Mouse (Mus musculus) splenic B cell, adult 2 months (primary cell): ENCODE measurements at regions not wholly inside any gene's neighbourhood (a gene's known extent, or its start where the extent isn't known, plus 50 kb on each side); places are given as distances from the start of the nearest gene placed in this dataset.

ENCODE experiments used
- DNase-seq: peaks from one replicate; pipeline ENCODE4 v3.0.0-alpha.2; 2011; ENCODE audit warnings: low read depth, low spot score
- H3K27me3 ChIP-seq: 2 replicates; pipeline ENCODE4 v1.6.1; 2012; ENCODE audit warnings: mild to moderate bottlenecking, low read length, moderate library complexity, mixed read lengths; ENCODE audit not compliant: control insufficient read depth, poor library complexity, insufficient read depth, severe bottlenecking
- H3K36me3 ChIP-seq: 2 replicates; pipeline ENCODE4 v1.6.1; 2012; ENCODE audit warnings: mild to moderate bottlenecking, low read length, moderate library complexity, mixed read lengths; ENCODE audit not compliant: control insufficient read depth, poor library complexity, insufficient read depth, severe bottlenecking

GRCm38 (mm10) chr14:25253016-25253850, 205.8 kb upstream of the Zmiz1 start:
- DNase-seq: no peak
- Histone ChIP-seq H3K27me3 (no peaks in the 10 kb centered on the region), H3K36me3 (no peaks in the 10 kb centered on the region)

DNA sequence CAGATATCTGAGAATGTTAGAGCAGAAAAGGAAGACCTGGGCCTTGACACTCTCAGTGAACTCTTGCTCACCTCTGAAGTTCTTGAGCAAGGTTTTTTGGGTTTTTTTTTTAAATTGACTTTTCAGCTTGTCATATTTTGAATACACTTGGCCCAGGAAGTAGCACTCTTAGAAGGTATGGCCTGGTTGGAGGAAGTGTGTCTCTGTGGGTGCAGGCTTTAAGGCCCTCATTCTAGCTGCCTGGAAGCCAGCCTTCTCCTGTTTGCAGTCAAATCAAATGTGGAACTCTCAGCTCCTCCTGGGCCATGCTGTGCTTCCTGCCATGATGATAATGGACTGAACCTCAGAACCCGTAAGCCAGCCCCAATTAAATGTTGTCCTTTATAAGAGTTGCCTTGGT, 195.9 kb upstream of the Zmiz1 start:
- no peak for DNase-seq

GRCm38 (mm10) chr14:25266846-25267245, 192.1 kb upstream of the Zmiz1 start:
- no peak for DNase-seq
- no peaks in the 10 kb centered on the region for H3K36me3 ChIP-seq
- H3K27me3 ChIP-seq: no peaks in the 10 kb centered on the region; the same call in 1 of the 2 replicates

More for the DNA sequence above, 195.9 kb upstream of the Zmiz1 start:
- H3K27me3 ChIP-seq: no peaks in the 10 kb centered on the region
- H3K36me3 ChIP-seq: no peaks in the 10 kb centered on the region

DNA sequence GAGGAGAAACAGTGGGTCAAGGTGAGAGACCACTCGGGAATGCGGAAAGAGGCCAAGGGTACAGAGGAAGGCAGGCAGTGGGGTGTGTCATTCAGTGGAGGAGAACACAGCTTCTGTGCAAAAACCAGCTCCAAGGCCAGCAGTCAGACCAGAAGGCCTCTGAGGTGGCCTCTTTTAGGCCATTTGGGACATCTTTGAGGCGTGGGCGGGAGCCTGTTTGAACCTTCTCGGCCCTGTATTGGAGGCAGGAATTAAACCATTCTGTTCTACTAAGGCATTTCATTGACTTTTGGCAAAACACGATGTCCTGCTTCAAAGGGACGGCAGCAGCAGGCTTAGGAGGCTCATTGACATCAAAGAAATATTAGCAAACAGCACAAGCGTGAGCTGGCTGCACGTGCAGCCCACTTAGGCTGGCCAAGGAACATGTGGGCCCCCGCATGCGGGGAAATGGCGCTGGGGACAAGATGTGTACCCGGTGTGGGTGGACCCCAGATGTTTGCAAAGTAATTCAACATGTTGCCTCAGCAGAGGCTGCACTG, 190.8 kb upstream of the Zmiz1 start:
- no peak for DNase-seq
- Histone ChIP-seq H3K36me3 (no peaks in the 10 kb centered on the region), H3K27me3 (no peaks in the 10 kb centered on the region; the same call in 1 of the 2 replicates)

DNA sequence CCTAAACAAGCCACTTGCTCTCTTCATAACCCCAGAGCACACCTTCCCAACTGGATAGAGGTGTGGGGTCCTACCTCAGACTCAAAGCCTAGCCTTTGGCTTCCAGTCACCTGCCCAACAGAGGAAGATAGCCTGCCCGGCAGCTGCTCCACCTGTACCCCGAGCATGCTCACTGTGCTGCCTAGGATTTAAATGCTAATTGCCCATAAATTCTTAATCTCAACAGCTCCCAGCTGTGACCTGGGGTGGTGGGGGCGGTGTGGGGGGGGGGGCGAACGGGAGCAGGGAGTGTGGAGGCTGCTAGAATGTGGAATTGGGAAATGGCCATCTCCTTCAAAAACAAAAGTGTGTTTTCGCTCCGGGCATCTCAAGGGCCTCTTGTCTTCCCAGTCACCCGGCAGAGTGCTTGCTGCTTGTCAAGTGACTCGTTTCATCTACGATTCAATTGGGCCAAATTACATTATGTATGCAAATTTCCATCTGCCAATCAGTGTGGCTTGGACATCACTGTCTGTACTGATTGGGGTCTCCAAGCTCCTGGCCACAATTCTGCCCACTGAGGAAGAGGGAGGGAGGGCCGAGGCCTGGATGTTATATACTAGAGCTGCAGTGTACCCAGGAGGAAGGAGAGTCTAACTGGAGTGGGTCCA, 188.6 kb upstream of the Zmiz1 start:
- Histone ChIP-seq H3K27me3 (no peaks in the 10 kb centered on the region; the same call in 1 of the 2 replicates), H3K36me3 (no peaks in the 10 kb centered on the region)
- DNase-seq: no peak

- Histone ChIP-seq H3K27me3 (no peaks in the 10 kb centered on the region; the same call in 1 of the 2 replicates), H3K36me3 (no peaks in the 10 kb centered on the region)
- DNase-seq: peak; percentile 16
Observed at GRCm38 (mm10) chr14:25272366-25273156, 186.4 kb upstream of the Zmiz1 start.

GRCm38 (mm10) chr14:25279751-25280150, 179.2 kb upstream of the Zmiz1 start:
- no peak for DNase-seq
- no peaks in the 10 kb centered on the region for H3K36me3 ChIP-seq
- H3K27me3 ChIP-seq: no peaks in the 10 kb centered on the region; the same call in 1 of the 2 replicates

GRCm38 (mm10) chr14:25292557-25292956, 166.4 kb upstream of the Zmiz1 start:
- H3K36me3 ChIP-seq: no peaks in the 10 kb centered on the region
- no peak for DNase-seq
- no peaks in the 10 kb centered on the region for H3K27me3 ChIP-seq

DNA sequence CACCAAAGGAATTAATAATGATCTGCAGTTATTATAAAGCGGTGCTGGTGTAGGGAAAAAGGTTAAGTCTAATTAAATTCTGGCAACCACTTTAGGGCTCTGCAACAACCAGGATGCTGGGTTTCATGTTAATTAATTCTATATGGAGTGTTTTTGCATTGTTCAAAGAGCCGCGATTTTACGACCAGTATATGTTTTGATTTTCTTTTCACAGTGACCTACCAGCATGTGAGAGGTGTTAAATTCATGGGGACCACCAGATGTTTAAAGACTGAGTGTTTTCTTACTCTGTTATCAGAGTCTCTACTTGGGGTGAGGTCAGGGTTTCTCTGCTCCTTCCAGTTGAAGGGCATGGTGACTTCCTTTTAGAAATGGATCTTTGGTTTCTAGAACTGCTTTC, 164.8 kb upstream of the Zmiz1 start:
- Histone ChIP-seq H3K27me3 (no peaks in the 10 kb centered on the region), H3K36me3 (no peaks in the 10 kb centered on the region)
- no peak for DNase-seq

DNA sequence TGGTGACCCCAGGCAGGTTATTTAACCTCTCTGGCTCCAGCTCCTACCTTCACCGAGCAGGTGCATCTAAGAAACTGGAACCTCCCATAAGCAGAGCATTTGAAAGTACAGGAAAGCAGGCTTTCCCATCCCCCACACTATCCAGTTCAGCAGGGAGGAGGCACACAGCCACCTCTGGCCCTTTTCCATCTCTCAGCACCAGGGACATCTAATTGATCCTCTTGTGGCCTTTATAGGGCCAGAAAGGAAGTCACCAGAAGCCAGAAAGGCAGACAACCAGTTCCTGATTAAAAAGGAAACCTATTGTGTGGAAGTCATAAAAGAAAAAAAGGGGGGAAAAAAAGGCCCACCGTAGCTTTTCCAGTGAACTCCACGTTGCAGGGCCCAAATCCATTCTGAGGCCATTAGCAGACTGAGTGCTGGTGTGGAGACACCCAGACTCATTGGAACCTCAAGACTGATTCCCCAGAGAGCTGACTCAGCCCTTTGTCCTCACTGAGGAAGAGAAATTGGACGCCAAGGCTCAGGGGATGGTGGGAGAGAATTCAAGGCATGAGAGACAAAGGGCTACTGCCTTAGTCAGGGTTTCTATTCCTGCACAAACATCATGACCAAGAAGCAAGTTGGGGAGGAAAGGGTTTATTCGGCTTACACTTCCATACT, 163.2 kb upstream of the Zmiz1 start:
- no peak for DNase-seq
- H3K27me3 ChIP-seq: no peaks in the 10 kb centered on the region
- no peaks in the 10 kb centered on the region for H3K36me3 ChIP-seq

DNA sequence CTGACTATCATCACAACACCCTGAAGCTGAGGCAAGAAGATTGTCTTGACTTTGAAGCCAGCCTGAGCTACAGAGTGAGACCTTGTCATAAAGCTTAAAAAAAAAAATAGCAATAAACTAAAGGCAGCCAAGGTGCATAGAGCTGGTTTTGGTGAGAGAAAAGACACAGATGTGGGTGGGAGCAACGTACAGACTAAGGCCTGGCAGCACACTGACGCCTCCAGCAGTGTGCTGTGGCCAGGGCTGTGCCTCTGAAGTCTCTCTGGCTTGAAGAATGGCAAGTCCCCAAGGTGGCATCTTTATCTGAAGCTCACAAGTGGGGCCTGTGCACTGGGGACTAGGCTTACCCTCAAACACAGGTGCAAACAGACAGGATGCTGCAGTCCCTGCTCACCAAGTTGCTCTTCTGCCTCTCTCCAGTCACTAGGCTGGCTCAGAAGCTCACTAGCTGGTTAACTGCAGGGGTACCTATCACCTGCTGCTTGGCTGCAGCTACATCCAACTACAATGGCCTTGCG, 159.3 kb upstream of the Zmiz1 start:
- Histone ChIP-seq H3K27me3 (no peaks in the 10 kb centered on the region), H3K36me3 (no peaks in the 10 kb centered on the region)
- no peak for DNase-seq

DNA sequence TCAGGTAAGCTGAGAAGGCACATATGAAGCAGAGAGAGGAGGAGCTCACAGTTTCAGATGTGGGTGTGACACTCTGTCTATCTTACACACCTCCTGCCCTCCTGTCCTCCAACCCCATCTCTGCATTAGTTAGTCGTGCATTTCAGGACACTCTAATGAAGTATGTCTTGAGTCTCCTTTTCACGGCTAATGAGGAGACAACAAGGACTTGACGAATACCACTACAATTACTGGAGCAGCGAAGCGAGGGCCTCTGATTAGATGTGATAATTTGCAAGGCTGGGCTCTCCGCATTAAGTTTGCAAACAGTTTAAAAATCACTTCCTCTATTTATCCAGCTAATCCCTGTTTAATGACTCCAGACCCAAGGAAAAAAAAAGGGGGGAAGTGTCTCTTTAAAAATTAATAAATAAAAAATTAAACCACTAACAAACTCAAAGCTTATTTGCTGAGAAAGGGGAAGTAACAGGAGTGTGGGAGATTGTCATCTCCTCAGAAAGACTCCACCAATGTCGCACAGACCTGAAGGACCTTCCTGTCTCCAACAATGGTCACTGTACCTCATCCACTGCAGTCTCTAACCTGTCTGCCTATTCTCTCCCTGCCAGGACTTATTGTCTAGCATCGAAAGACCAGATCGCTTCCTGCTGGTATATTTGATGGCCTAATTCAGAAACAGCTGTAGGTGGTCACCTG, 157.5 kb upstream of the Zmiz1 start:
- peak; percentile 32 for DNase-seq

GRCm38 (mm10) chr14:25304391-25304851, 154.6 kb upstream of the Zmiz1 start:
- no peak for DNase-seq
- H3K27me3 ChIP-seq: no peaks in the 10 kb centered on the region
- no peaks in the 10 kb centered on the region for H3K36me3 ChIP-seq

More for the DNA sequence above, 157.5 kb upstream of the Zmiz1 start:
- Histone ChIP-seq H3K27me3 (no peaks in the 10 kb centered on the region), H3K36me3 (no peaks in the 10 kb centered on the region)
